Mouse (Mus musculus) kidney, adult 2 months (tissue): ENCODE measurements at regions not wholly inside any gene's neighbourhood (a gene's known extent, or its start where the extent isn't known, plus 50 kb on each side); places are given as distances from the start of the nearest gene placed in this dataset.

Experiments used
- DNase-seq: peaks from one replicate; pipeline ENCODE4 v3.0.0; 2021
- H3K27ac ChIP-seq: fragments of 200-500 bp; 2 replicates; pipeline ENCODE4 v1.5.1; 2012; ENCODE audit warnings: low read depth, low read length, control low read depth, inconsistent platforms; ENCODE audit not compliant: insufficient read depth
- H3K27me3 ChIP-seq: fragments of 200-500 bp; replicated peaks from 2 replicates; pipeline ENCODE4 v1.6.1; 2012; ENCODE audit warnings: mild to moderate bottlenecking, moderate library complexity, low read length, inconsistent platforms; ENCODE audit not compliant: control insufficient read depth, insufficient read depth
- H3K36me3 ChIP-seq: fragments of 200-500 bp; 2 replicates; pipeline ENCODE4 v1.6.1; 2012; ENCODE audit warnings: mild to moderate bottlenecking, moderate library complexity, low read length, inconsistent platforms; ENCODE audit not compliant: control insufficient read depth, insufficient read depth
- H3K4me1 ChIP-seq: fragments of 200-500 bp; 2 replicates; pipeline ENCODE4 v1.6.1; 2011; ENCODE audit warnings: low read length; ENCODE audit not compliant: control insufficient read depth, insufficient read depth
- H3K4me3 ChIP-seq: fragments of 200-500 bp; 2 replicates; pipeline ENCODE4 v1.5.1; 2011; ENCODE audit warnings: mild to moderate bottlenecking, low read depth, low read length, control low read depth; ENCODE audit not compliant: insufficient read depth
- CTCF ChIP-seq: fragments of 200-500 bp; conservative IDR thresholded peaks from 2 replicates; pipeline ENCODE4 v1.5.1; 2011; ENCODE audit warnings: low read depth, mild to moderate bottlenecking, control low read depth, low read length, moderate library complexity, mixed read lengths; ENCODE audit not compliant: insufficient read depth, insufficient read length
- POLR2A ChIP-seq: fragments of 200-500 bp; IDR thresholded peaks from one replicate; pipeline ENCODE4 v1.6.1; 2011; ENCODE audit warnings: low read depth, low read length, control low read depth
- WGBS: fragments of 180-500 bp; shearing (Covaris S2); methylation state at CpG from one replicate; pipeline ENCODE4 v1.1.7; 2018; 5-methylcytosine and 5-hydroxymethylcytosine counted together

DNA sequence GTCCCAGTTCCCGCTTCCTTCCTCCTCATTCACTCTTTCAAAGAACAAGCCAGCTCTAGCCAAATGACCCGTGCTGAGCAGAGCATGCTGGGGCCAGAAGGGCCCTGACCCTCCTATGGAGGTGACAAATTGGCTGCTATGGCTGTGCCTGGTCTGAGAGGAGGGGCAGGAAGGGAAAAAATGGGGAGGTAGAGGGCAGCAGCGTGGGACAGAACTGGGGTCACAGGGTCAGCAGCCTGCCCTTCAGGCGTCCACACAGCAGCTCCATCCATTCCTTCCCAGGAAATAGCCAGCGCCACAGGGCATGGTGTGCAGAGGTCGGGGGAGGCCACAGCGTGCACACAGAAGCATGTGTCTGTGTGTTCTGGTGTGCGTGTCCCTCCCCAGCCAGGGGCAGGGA lies 292.2 kb upstream of the Tbx3 start:
- DNase-seq: peak; percentile 25
- Histone ChIP-seq H3K4me3 (no peak overlapping the region), H3K36me3 (no peaks in the 10 kb centered on the region), H3K4me1 (no peaks in the 10 kb centered on the region), H3K27me3 (no peaks in the 10 kb centered on the region), H3K27ac (no peak overlapping the region)
- no peak for TF ChIP-seq POLR2A
- no peak for TF ChIP-seq CTCF
- 27% methylated on average over 8 of the region's 8 CpGs for WGBS

- H3K4me3 ChIP-seq: no peak overlapping the region
- H3K36me3 ChIP-seq: no peaks in the 10 kb centered on the region
- WGBS: 62% methylated on average over 6 of the region's 6 CpGs
- DNase-seq: no peak
- H3K27ac ChIP-seq: no peak overlapping the region
- H3K4me1 ChIP-seq: no peaks in the 10 kb centered on the region
- no peak for TF ChIP-seq POLR2A
- TF ChIP-seq CTCF: no peak
- H3K27me3 ChIP-seq: no peaks in the 10 kb centered on the region
Measured at GRCm38 (mm10) chr5:119379915-119380432, 290.5 kb upstream of the Tbx3 start.

DNA sequence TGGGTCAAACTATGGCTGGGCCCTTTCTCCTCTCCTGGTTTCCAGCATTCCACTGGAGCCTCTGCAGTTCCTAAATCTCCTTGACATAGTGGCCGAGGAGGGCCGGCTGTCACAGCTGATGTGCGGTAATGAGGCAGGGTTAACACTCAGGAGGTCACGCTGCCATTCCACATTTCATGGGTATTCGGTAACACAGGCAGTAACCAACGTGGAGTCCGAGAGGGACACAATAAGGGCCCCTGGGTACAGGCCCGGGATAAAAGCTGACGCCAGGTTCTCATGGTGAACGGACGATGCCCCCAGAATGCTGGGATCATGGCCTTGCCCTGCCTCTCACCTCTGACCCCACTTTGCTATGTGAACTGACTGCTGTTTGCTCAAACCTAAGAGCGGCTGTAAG lies 289.0 kb upstream of the Tbx3 start:
- Histone ChIP-seq H3K4me1 (no peaks in the 10 kb centered on the region), H3K27me3 (no peaks in the 10 kb centered on the region), H3K27ac (no peak overlapping the region), H3K36me3 (no peaks in the 10 kb centered on the region), H3K4me3 (no peak overlapping the region)
- WGBS: 58% methylated on average over 12 of the region's 12 CpGs
- TF ChIP-seq CTCF: no peak
- no peak for TF ChIP-seq POLR2A
- DNase-seq: no peak

GRCm38 (mm10) chr5:119385506-119385905 lies 285.0 kb upstream of the Tbx3 start:
- Histone ChIP-seq H3K4me1 (no peaks in the 10 kb centered on the region), H3K27me3 (no peaks in the 10 kb centered on the region), H3K36me3 (no peaks in the 10 kb centered on the region), H3K4me3 (no peak overlapping the region), H3K27ac (no peak overlapping the region)
- no peak for DNase-seq
- WGBS: 84% methylated on average over 10 of the region's 10 CpGs
- TF ChIP-seq POLR2A (no peak), CTCF (no peak)

- H3K27me3 ChIP-seq: no peaks in the 10 kb centered on the region
- no peaks in the 10 kb centered on the region for H3K36me3 ChIP-seq
- H3K4me1 ChIP-seq: no peaks in the 10 kb centered on the region
- TF ChIP-seq POLR2A (no peak), CTCF (no peak)
- whole genome bisulfite sequencing: 87% methylated on average over 8 of the region's 8 CpGs
- H3K4me3 ChIP-seq: no peak overlapping the region
- no peak overlapping the region for H3K27ac ChIP-seq
- DNase-seq: no peak
Measured at GRCm38 (mm10) chr5:119386821-119387220, 283.6 kb upstream of the Tbx3 start.

- no peak overlapping the region for H3K4me3 ChIP-seq
- H3K4me1 ChIP-seq: no peaks in the 10 kb centered on the region
- no peak overlapping the region for H3K27ac ChIP-seq
- no peak for DNase-seq
- no peaks in the 10 kb centered on the region for H3K36me3 ChIP-seq
- WGBS: 67% methylated on average over 2 of the region's 2 CpGs
- TF ChIP-seq CTCF (no peak), POLR2A (no peak)
- H3K27me3 ChIP-seq: no peaks in the 10 kb centered on the region
Measured at GRCm38 (mm10) chr5:119387261-119387660, 283.2 kb upstream of the Tbx3 start.

GRCm38 (mm10) chr5:119388841-119389240 lies 281.6 kb upstream of the Tbx3 start:
- Histone ChIP-seq H3K4me1 (no peaks in the 10 kb centered on the region), H3K27me3 (no peaks in the 10 kb centered on the region), H3K4me3 (no peak overlapping the region), H3K36me3 (no peaks in the 10 kb centered on the region), H3K27ac (no peak overlapping the region)
- 57% methylated on average over 5 of the region's 5 CpGs for WGBS
- DNase-seq: no peak
- no peak for TF ChIP-seq CTCF
- TF ChIP-seq POLR2A: no peak

- no peak overlapping the region for H3K4me3 ChIP-seq
- DNase-seq: no peak
- H3K27ac ChIP-seq: no peak overlapping the region
- TF ChIP-seq CTCF: no peak
- no peak for TF ChIP-seq POLR2A
- no peaks in the 10 kb centered on the region for H3K36me3 ChIP-seq
- 71% methylated on average over 9 of the region's 9 CpGs for WGBS
- H3K27me3 ChIP-seq: no peaks in the 10 kb centered on the region
- no peaks in the 10 kb centered on the region for H3K4me1 ChIP-seq
Measured at GRCm38 (mm10) chr5:119389384-119389783, 281.1 kb upstream of the Tbx3 start.
